Mouse (Mus musculus) cortical plate, adult 2 months (tissue): Measurements from ENCODE around the gene Rhox10.

Experiments
- CTCF ChIP-seq: fragments of 200-500 bp; IDR thresholded peaks from 2 replicates; pipeline ENCODE4 v1.5.1; 2011; ENCODE audit warnings: mild to moderate bottlenecking, control low read depth, low read length; ENCODE audit not compliant: insufficient read depth; ENCODE audit errors: extremely low read depth
- POLR2A ChIP-seq: fragments of 200-500 bp; IDR thresholded peaks from 2 replicates; pipeline ENCODE4 v1.6.1; 2011; ENCODE audit warnings: mild to moderate bottlenecking, low read length, control low read depth; ENCODE audit not compliant: insufficient read depth; ENCODE audit errors: extremely low read depth

DNA sequence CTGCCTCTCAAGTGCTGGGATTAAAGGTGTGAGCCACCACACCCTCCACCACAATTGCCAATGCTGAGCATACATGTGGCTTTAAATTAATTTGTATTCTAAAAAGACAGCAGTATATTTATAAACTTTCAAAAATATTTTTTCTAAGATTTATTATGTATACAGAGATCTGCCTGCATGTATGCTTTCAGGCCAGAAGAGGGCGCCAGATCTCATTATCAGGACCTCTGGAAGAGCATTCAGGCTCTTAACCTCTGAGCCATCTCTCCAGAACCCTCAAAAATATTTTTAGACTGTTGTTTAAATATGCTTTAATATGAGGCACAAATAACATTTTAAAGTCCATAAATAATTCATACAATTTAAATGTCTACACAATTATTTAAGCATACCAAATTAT is 4.7 kb upstream of the Rhox10 start:
- no peak for TF ChIP-seq POLR2A
- TF ChIP-seq CTCF, result peak; percentile 32; the same call in 1 of the 2 replicates
